Mouse (Mus musculus) CH12.LX (cell line): Measurements from ENCODE around the gene AC170998.1. TPM values are rescaled to one million over a fixed set of nuclear protein-coding genes. Genes with fewer than 3 reads are reported as not detected.
A peak's percentile ranks its signal among the peaks of the same experiment; 100 is the strongest.
"Not testable (repeated sequence)": the region's sequence is repeated elsewhere in the genome, so short reads cannot be mapped to it uniquely, and the experiment has no call there.

Experiments
- DNase-seq: peaks from one replicate; pipeline ENCODE4 v3.0.0-alpha.2; 2013; ENCODE audit errors: extremely low read depth
- H3K27ac ChIP-seq: 2 replicates; pipeline ENCODE4 v1.5.1; 2012; ENCODE audit warnings: low read depth, mild to moderate bottlenecking, control low read depth, moderate library complexity; ENCODE audit not compliant: insufficient read depth
- H3K27me3 ChIP-seq: replicated peaks from 2 replicates; pipeline ENCODE3; 2012; ENCODE audit warnings: inconsistent platforms
- H3K36me3 ChIP-seq, 2 experiments: replicated peaks in 1 of 2; 2 replicates each; pipeline versions ENCODE3 to v1.6.1; 2012; ENCODE audit warnings: inconsistent platforms in 1 of 2, low read length in 1 of 2, mild to moderate bottlenecking in 1 of 2, mixed read lengths in 1 of 2, moderate library complexity in 1 of 2; ENCODE audit not compliant: control insufficient read depth in 1 of 2, insufficient read depth in 1 of 2
- H3K4me1 ChIP-seq, 2 experiments: 2 replicates each; pipeline ENCODE4 v1.6.1; 2012; ENCODE audit warnings: inconsistent platforms in 1 of 2, moderate library complexity in 1 of 2; ENCODE audit not compliant: insufficient read depth in 2 of 2, control insufficient read depth in 1 of 2
- H3K4me2 ChIP-seq: 2 replicates; pipeline ENCODE4 v1.6.1; 2012; ENCODE audit warnings: low read depth, mild to moderate bottlenecking, control low read depth; ENCODE audit not compliant: poor library complexity, insufficient read depth, severe bottlenecking
- H3K4me3 ChIP-seq, 3 experiments: fragments of 150-350 bp in 1 of 3; sonication (generic) in 1 of 3; replicated peaks in 1 of 3; 2 replicates each; pipeline versions ENCODE3 to v1.5.1; 2011 to 2012; ENCODE audit warnings: low read depth in 2 of 3, low read length in 2 of 3, mild to moderate bottlenecking in 2 of 3, moderate library complexity in 2 of 3, control low read depth in 1 of 3, improper control_type of control experiment in 1 of 3, inconsistent platforms in 1 of 3, mixed read lengths in 1 of 3; ENCODE audit not compliant: poor library complexity in 1 of 3
- H3K79me2 ChIP-seq: replicated peaks from 2 replicates; pipeline ENCODE4 v1.6.1; 2012; ENCODE audit warnings: mild to moderate bottlenecking, moderate library complexity; ENCODE audit not compliant: control insufficient read depth, poor library complexity, insufficient read depth, severe bottlenecking; ENCODE audit errors: extremely low read depth
- H3K9ac ChIP-seq: 2 replicates; pipeline ENCODE4 v1.6.1; 2012; ENCODE audit warnings: low read depth, mild to moderate bottlenecking, control low read depth, moderate library complexity; ENCODE audit not compliant: insufficient read depth
- H3K9me3 ChIP-seq: replicated peaks from 2 replicates; pipeline ENCODE3; 2012; ENCODE audit warnings: low read length, inconsistent platforms, mixed read lengths
- CHD1 ChIP-seq: IDR thresholded peaks from 2 replicates; pipeline ENCODE4 v1.6.1; 2012; ENCODE audit warnings: low read depth, low read length, improper control_type of control experiment, inconsistent platforms
- CTCF ChIP-seq, 2 experiments: IDR thresholded peaks in 1 of 2; conservative IDR thresholded peaks in 1 of 2; 2 replicates each; pipeline ENCODE4 v1.5.1; 2011 to 2012; ENCODE audit warnings: low read depth in 2 of 2, low read length in 2 of 2, improper control_type of control experiment in 1 of 2, inconsistent platforms in 1 of 2, mild to moderate bottlenecking in 1 of 2, moderate library complexity in 1 of 2
- ELF1 ChIP-seq: IDR thresholded peaks from 2 replicates; pipeline ENCODE4 v1.6.1; 2014; ENCODE audit warnings: low read depth, mild to moderate bottlenecking, inconsistent platforms, low read length, improper control_type of control experiment
- EP300 ChIP-seq: IDR thresholded peaks from 2 replicates; pipeline ENCODE4 v1.6.1; 2011; ENCODE audit warnings: low read length, improper control_type of control experiment
- GABPA ChIP-seq: IDR thresholded peaks from 2 replicates; pipeline ENCODE4 v1.6.1; 2012; ENCODE audit warnings: low read depth, low read length, improper control_type of control experiment, inconsistent platforms; ENCODE audit not compliant: insufficient replicate concordance
- IRF4 ChIP-seq: IDR thresholded peaks from 2 replicates; pipeline ENCODE4 v1.6.1; 2014; ENCODE audit warnings: low read depth, mild to moderate bottlenecking, inconsistent platforms, low read length, improper control_type of control experiment
- MAFK ChIP-seq: IDR thresholded peaks from 2 replicates; pipeline ENCODE4 v1.6.1; 2011; ENCODE audit warnings: low read length, improper control_type of control experiment; ENCODE audit not compliant: insufficient replicate concordance
- MAZ ChIP-seq: IDR thresholded peaks from 2 replicates; pipeline ENCODE4 v1.6.1; 2012; ENCODE audit warnings: low read depth, mild to moderate bottlenecking, inconsistent platforms, low read length, improper control_type of control experiment, moderate library complexity
- MXI1 ChIP-seq: IDR thresholded peaks from 2 replicates; pipeline ENCODE4 v1.6.1; 2011; ENCODE audit warnings: mild to moderate bottlenecking, low read depth, low read length, improper control_type of control experiment
- MYC ChIP-seq: IDR thresholded peaks from 2 replicates; pipeline ENCODE4 v1.6.1; 2011; ENCODE audit warnings: low read depth, mild to moderate bottlenecking, improper control_type of control experiment, low read length
- PAX5 ChIP-seq: IDR thresholded peaks from 2 replicates; pipeline ENCODE4 v1.6.1; 2012; ENCODE audit warnings: low read length, inconsistent platforms, mixed read lengths
- POLR2A ChIP-seq: IDR thresholded peaks from 2 replicates; pipeline ENCODE4 v1.6.1; 2011; ENCODE audit warnings: low read depth, mild to moderate bottlenecking, improper control_type of control experiment, low read length
- RAD21 ChIP-seq: IDR thresholded peaks from 2 replicates; pipeline ENCODE4 v1.6.1; 2011; ENCODE audit warnings: low read depth, mild to moderate bottlenecking, low read length, improper control_type of control experiment, moderate library complexity
- SMC3 ChIP-seq: IDR thresholded peaks from 2 replicates; pipeline ENCODE4 v1.6.1; 2011; ENCODE audit warnings: low read depth, low read length, improper control_type of control experiment
- TCF12 ChIP-seq: IDR thresholded peaks from 2 replicates; pipeline ENCODE4 v1.6.1; 2014; ENCODE audit warnings: low read depth, mild to moderate bottlenecking, inconsistent platforms, low read length, improper control_type of control experiment
- UBTF ChIP-seq: IDR thresholded peaks from 2 replicates; pipeline ENCODE4 v1.6.1; 2012; ENCODE audit warnings: low read depth, mild to moderate bottlenecking, inconsistent platforms, low read length, improper control_type of control experiment, moderate library complexity
- ZC3H11A ChIP-seq: IDR thresholded peaks from 2 replicates; pipeline ENCODE4 v1.6.1; 2012; ENCODE audit warnings: low read depth, mild to moderate bottlenecking, inconsistent platforms, low read length, improper control_type of control experiment
- ZKSCAN1 ChIP-seq: IDR thresholded peaks from 2 replicates; pipeline ENCODE4 v1.6.1; 2012; ENCODE audit warnings: low read depth, inconsistent platforms, low read length, improper control_type of control experiment, borderline replicate concordance
- ZMIZ1 ChIP-seq: IDR thresholded peaks from 2 replicates; pipeline ENCODE4 v1.6.1; 2012; ENCODE audit warnings: low read depth, mild to moderate bottlenecking, inconsistent platforms, low read length, improper control_type of control experiment
- dilution Hi-C: fragments of 300-500 bp; cut with MboI; formaldehyde crosslinking; loops from 2 replicates; pipeline ENCODE4 v1.14.3; 2020; ENCODE audit warnings: low sequenced_read_pairs; ENCODE audit not compliant: extremely low pct_unique_long_range_greater_than_20kb, extremely low pct_ligation_motif_present
- in situ Hi-C: fragments of 300-500 bp; cut with MboI; formaldehyde crosslinking; loops from 3 replicates; pipeline ENCODE4 v1.14.3; 2019; ENCODE audit warnings: low sequenced_read_pairs, low pct_ligation_motif_present, low pct_unique_long_range_greater_than_20kb, mixed read lengths
- polyA plus RNA-seq: library from polyadenylated mRNA; unstranded; fragments of >175 nt; gene quantifications from 2 replicates; pipeline ENCODE4 v1.2.1, GENCODE M21; 2012; ENCODE audit warnings: low read depth; ENCODE audit not compliant: insufficient read length
- total RNA-seq, 2 experiments: library from RNA; depleted of rRNA; stranded (reverse); fragments of 300-350 nt in 1 of 2; fragments of >200 nt in 1 of 2; gene quantifications; 2 replicates each; pipeline ENCODE4 v1.2.3; 2012 to 2014

The AC170998.1 gene
- total and polyA plus RNA-seq, 3 experiments, result 0.38 TPM; not detected in 2

- DNase-seq, result no peak
- H3K9me3 ChIP-seq, result peaks cover 5% of the 10 kb centered on the region
- in situ Hi-C loops (loop anchor here (10.0 kb wide), 1 partner anchor 104 kb away; no protein-coding TSS in a partner anchor), dilution Hi-C loops (no loop called here)
- H3K27ac ChIP-seq, result no peak overlapping the region
- no peak overlapping the region for H3K9ac ChIP-seq
- no peaks in the 10 kb centered on the region for H3K4me1 ChIP-seq
- no peaks in the 10 kb centered on the region for H3K36me3 ChIP-seq
- H3K4me3 ChIP-seq, result no peak overlapping the region
- no peaks in the 10 kb centered on the region for H3K79me2 ChIP-seq
- no peak for TF ChIP-seq ELF1
- TF ChIP-seq IRF4, result no peak
- TF ChIP-seq CHD1, result no peak
- TF ChIP-seq SMC3, result no peak
- TF ChIP-seq ZKSCAN1, result no peak
- no peak for TF ChIP-seq POLR2A
- TF ChIP-seq ZMIZ1, result no peak
- TF ChIP-seq MYC, result no peak
- TF ChIP-seq CTCF (conservative IDR thresholded peaks at IDR 0.05 in 1 of 2, IDR thresholded peaks at IDR 0.05 in 1 of 2; ENCODE audit: low read depth in 2 of 2, low read length in 2 of 2), result no peak
- no peak for TF ChIP-seq UBTF
- no peak for TF ChIP-seq ZC3H11A
- no peak for TF ChIP-seq TCF12
- no peak for TF ChIP-seq MAFK
- TF ChIP-seq MAZ, result no peak
- TF ChIP-seq PAX5, result no peak
- no peak for TF ChIP-seq MXI1
- TF ChIP-seq RAD21, result no peak
- no peak for TF ChIP-seq GABPA
- no peak for TF ChIP-seq EP300
- no peak overlapping the region for H3K4me2 ChIP-seq
- H3K27me3 ChIP-seq, result peaks cover 30% of the 10 kb centered on the region
Measured at GRCm38 (mm10) chr17:28771289-28771688, 45.4 kb downstream of the AC170998.1 start.

GRCm38 (mm10) chr17:28774303-28774702 lies 48.4 kb downstream of the AC170998.1 start:
- peaks cover 23% of the 10 kb centered on the region for H3K27me3 ChIP-seq
- dilution Hi-C loops, DNase-seq, H3K79me2 ChIP-seq, H3K9ac ChIP-seq, H3K27ac ChIP-seq, H3K4me1 ChIP-seq, H3K36me3 ChIP-seq, H3K4me3 ChIP-seq, H3K4me2 ChIP-seq, H3K9me3 ChIP-seq: not testable (repeated sequence)
- TF ChIP-seq CTCF (conservative IDR thresholded peaks at IDR 0.05 in 1 of 2, IDR thresholded peaks at IDR 0.05 in 1 of 2; ENCODE audit: low read depth in 2 of 2, low read length in 2 of 2), result peak in 1 of 2 experiments; percentile 13; a peak in 1 of 4 replicates
- in situ Hi-C loops, result loop anchor here (10.0 kb wide), 1 partner anchor 100 kb away; no protein-coding TSS in a partner anchor
